Mouse (Mus musculus): Measurements from ENCODE around the gene Lgals7.

GRCm38 (mm10) chr7:28864288-28864750 lies 666 bp downstream of the Lgals7 start:
- TF ChIP-seq FLI1 (IDR thresholded peaks at IDR 0.05; ENCODE audit: low read length) = no peak
- no peak for TF ChIP-seq GATA1 (IDR thresholded peaks at IDR 0.05; ENCODE audit: borderline replicate concordance, low read length)

Measured in megakaryocyte, embryonic 14.5 days (primary cell).